Mouse (Mus musculus) heart, postnatal 25 days (tissue): ENCODE measurements around the gene Cdh24. TPM values are rescaled to one million over a fixed set of nuclear protein-coding genes. Genes with fewer than 3 reads are reported as not detected.

ENCODE experiments used
- DNase-seq: peaks from one replicate; pipeline ENCODE4 v3.0.0; 2022; ENCODE audit warnings: low spot score
- intact Hi-C: fragments of 180-260 bp; cut with DNase I; formaldehyde crosslinking; loops from one replicate; pipeline ENCODE4 v1.15.1; 2025
- total RNA-seq, 2 experiments: library from RNA; stranded (reverse); gene quantifications; 2 replicates each; pipeline ENCODE4 v1.2.3; 2021

Cdh24 gene
- total RNA-seq, 2 experiments from 2014 or later: 0.31 to 0.39 TPM

- intact Hi-C loops: loop anchor here (10.0 kb wide), 1 partner anchor 422 kb away; no protein-coding TSS in a partner anchor
- DNase-seq: no peak
These were observed 5.9 kb upstream of the Cdh24 start for GRCm38 (mm10) chr14:54646898-54647636.

DNA sequence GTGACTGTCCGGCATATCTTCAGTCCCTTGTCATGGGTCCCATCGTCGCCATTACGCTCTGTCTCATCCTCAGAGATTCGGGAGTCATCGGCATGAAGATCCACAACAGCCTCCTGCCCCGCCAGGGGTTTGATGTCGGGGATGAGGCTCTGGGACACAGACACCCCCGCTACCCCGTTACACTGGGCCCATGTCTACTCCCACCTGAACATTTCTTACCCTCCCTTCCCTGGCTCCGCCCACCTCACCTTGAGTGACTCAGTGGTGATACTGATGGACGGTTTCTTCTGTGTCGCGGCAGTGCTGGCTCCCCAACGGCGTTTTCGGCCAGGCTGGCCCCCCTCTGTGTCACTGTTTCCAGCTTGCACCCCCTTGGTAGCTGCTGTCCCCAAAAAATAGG is 5.3 kb upstream of the Cdh24 start:
- DNase-seq: no peak
- intact Hi-C loops: loop anchor here (10.0 kb wide), 1 partner anchor 422 kb away; no protein-coding TSS in a partner anchor

DNA sequence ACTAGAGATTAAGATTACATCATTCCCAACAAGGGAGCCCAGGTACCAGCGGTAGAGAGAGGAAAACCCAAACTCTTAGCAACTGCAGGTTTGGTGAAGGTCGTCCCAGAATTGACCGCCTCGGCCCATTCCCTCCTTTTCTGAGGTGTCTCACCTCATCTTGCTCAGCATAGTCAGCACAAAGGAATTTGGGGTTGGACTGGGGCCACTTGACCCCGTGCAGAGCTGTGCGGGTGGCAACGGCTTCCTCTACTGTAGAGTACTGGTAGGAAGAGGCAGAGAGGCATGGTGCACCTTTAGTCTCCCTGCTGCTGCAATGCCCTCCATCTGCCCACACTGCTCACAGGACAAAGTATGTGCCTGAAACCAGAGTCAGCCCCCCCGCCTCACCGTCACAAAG is 3.1 kb upstream of the Cdh24 start:
- no peak for DNase-seq
- intact Hi-C loops: loop anchor here (10.0 kb wide), 1 partner anchor 419 kb away; no protein-coding TSS in a partner anchor

- intact Hi-C loops: loop anchor here (10.0 kb wide), 1 partner anchor 418 kb away; no protein-coding TSS in a partner anchor
- DNase-seq: no peak
These were observed 1.8 kb upstream of the Cdh24 start for GRCm38 (mm10) chr14:54643011-54643410.

- intact Hi-C loops: loop anchor here (10.0 kb wide), 1 partner anchor 418 kb away; no protein-coding TSS in a partner anchor
- no peak for DNase-seq
These were observed 1.2 kb upstream of the Cdh24 start for GRCm38 (mm10) chr14:54642224-54642944.

DNA sequence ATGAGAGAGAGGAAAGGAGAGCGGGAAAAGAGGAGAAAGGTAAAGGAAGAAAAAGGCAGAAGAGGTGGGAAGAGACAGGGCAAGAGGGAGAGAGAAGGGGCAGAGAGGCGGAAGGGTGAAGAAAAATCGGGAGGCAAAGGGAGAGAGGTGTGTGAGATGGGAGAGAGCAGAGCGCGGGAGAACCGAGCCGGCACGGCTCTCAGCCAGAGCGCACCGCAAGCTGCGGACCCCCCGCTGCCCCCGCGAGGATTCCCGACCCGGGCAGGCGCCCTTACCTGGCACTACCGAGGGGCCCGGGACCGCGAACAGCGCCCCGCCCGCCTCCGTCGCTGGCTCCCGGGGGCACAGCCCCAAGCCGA is 239 bp downstream of the Cdh24 start, which contains the start of gene Gm17606:
Gene Gm17606 (plus strand): TSS at position 7 of the 359 bp plus-strand sequence.
- intact Hi-C loops: loop anchor here (1.0 to 10.0 kb wide), 2 partner anchors 72 to 416 kb away; no protein-coding TSS in a partner anchor
- no peak for DNase-seq

GRCm38 (mm10) chr14:54640121-54640520 is 1.0 kb downstream of the Cdh24 start:
- DNase-seq: no peak
- intact Hi-C loops: loop anchor here (10.0 kb wide), 1 partner anchor 415 kb away; no protein-coding TSS in a partner anchor

DNA sequence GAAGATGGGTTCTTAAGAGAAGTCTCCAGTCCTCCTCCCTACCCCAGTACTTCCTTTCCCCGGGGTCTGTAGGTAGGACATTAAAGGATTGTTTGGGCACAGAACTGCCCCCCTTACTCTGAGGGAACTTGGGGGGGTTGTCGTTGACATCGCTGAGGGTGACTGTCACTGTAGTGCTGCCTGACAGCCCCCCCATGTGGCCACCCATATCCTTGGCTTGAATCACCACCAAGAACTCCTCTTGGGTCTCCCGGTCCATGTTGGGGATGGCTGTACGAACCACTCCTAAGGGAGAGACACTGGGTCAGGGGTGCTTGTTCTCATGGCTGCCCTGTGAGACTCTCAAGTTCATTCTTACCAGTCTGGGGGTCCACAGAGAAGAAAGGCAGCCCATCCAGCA is 3.0 kb downstream of the Cdh24 start:
- intact Hi-C loops: no loop called here

DNA sequence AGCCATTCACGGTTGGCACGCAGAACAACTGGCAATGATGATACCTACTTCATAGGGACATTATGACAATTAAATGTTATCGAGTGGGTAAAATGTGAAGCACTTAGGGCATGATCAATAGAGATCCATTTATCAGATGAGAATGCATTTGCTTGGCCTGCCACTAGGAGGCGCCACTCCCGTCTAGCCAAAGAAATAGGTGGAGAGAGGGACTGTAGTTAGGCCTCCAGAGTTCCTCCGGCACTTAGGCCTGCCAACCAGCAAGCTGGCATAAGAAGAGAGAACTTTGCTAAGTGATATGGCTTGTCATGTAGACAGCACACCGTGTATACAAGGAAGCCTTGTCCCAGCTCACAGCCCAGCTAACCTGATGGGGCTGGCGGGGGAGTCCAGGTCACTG is 4.2 kb downstream of the Cdh24 start:
- DNase-seq: no peak
- intact Hi-C loops: no loop called here

More for the DNA sequence above, 3.0 kb downstream of the Cdh24 start:
- no peak for DNase-seq

DNA sequence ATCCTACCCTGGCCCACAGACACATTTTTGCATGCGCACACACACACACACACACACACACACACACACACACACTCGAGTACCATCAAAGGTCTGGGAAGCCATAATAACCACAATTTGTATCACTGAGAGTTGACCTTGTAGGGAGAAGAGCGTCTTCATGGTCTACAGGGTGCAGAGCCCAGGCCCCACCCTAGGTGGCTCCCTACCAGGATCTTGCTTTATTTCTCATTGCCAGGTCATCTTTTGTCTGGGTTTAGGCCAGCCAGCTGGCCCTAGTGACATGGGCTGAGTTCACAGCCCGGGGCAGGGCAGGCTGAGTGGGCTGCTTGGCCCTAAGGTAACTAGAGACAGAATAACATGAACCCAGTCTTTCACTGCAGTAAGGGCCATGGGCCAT is 7.0 kb downstream of the Cdh24 start:
- DNase-seq: no peak
- intact Hi-C loops: no loop called here

DNA sequence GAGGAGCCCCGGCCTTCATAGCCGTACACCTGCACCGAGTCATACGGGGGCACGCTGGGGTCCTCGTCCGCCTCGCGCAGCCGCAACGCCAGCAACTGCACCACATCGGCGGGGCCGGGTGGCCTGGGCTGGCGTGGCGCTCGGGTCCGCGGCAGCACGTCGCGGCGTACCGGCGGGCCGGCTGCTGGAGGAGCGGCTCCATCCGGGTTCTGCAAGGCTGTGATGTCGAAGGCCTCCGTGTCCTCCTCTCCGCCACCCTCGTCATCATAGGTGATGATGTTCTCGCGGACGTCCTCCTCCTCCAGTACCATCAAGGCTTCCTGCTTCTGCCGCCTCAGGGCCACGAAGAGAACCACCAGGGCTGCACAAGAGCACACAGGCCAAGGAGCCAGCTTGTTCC is 8.9 kb downstream of the Cdh24 start:
- DNase-seq: no peak
- intact Hi-C loops: no loop called here

- intact Hi-C loops: no loop called here
- no peak for DNase-seq
These were observed 9.9 kb downstream of the Cdh24 start for GRCm38 (mm10) chr14:54631240-54631599.

DNA sequence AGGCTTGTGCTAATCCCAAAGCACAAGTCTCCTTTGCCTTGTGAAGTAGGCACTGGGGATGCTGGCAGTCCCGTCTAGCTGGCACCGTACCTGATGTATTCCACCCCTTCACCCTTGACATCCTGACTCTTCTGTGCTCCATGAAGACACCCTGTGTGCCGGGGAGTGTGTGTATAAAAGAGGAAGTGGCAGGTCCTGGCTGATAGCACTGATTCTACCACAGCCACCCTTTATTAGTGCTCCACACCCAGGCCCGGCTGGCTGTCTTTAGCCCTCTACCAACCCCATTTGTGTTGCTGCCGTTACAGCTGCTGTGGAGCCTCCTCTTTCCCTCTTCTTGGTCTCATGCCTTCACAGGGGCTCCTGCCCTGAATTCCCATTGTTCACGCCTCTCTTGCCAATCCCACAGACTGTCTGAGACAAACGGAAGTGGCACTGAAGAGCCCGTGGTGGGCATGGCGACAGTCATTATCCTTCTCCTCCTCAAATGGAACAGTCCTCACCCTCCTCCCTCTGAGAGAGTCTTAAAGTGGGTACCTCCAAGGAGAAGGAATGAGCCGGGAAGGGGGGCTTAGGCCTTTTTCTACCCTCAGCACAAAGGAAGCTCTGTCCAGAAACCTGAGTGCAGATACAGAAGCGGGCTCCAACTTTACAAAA is 10.5 kb downstream of the Cdh24 start:
- DNase-seq: no peak
- intact Hi-C loops: no loop called here

- no peak for DNase-seq
- intact Hi-C loops: no loop called here
These were observed 11.4 kb downstream of the Cdh24 start for GRCm38 (mm10) chr14:54629797-54630196.

DNA sequence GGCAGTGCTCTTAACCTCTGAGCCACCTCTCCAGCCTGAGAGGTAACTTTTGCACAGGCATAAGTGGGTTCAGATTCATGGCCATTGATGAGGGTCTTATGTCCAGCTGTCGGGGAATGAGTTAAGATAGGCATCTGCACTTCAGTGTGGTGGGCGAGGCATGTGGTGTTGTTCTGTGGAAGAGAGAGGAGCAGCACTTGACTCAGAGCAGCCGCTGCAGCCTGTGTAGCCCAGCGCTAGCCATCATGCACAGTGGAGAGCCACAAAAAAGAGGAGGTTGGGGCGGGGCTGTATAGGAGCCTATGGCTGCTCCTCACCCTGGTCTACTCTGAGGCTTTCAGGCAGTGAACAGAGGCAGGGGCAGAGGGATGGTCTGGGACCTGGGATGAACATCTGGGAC is 13.1 kb downstream of the Cdh24 start:
- intact Hi-C loops: no loop called here
- DNase-seq: no peak

- intact Hi-C loops: no loop called here
- no peak for DNase-seq
These were observed 16.2 kb downstream of the Cdh24 start for GRCm38 (mm10) chr14:54624976-54625375.

- no peak for DNase-seq
- intact Hi-C loops: no loop called here
These were observed 17.8 kb downstream of the Cdh24 start for GRCm38 (mm10) chr14:54623334-54623733.

DNA sequence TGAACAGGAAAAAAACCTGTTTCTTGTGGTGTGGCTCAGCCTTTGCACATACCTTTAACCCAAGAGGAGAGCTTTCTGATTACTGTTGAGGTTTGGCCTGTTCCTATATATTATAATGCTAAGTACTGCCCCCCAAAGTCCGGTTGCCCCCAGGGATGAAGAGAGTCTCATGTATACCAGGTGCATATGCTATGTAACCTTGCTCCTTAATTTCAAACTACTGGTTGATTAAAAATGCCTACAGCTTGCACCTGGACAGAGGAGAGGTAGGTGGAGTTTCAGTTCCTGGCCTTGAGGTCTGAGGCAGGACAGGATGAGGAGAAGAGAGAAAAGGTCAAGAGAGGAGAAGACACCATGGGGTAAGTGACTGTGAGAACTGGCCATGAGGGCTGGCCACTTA is 20.0 kb downstream of the Cdh24 start, which contains the start of gene Psmb11:
Gene Psmb11 (plus strand): TSS at position 301 of the 400 bp plus-strand sequence.
- intact Hi-C loops: no loop called here
- no peak for DNase-seq

GRCm38 (mm10) chr14:54617897-54618365 is 23.2 kb downstream of the Cdh24 start, which contains the start of gene Psmb5:
Gene Psmb5, minus strand, starts transcription at chr14:54618022.
- intact Hi-C loops: no loop called here
- DNase-seq: peak; percentile 77
